Mouse (Mus musculus) embryo, embryonic 10.5 days (tissue): Measurements from ENCODE around the gene Zc3h12a.

Experiments
- DNase-seq: peaks from one replicate; pipeline ENCODE4 v3.0.0-alpha.2; 2015; ENCODE audit warnings: low spot score

Gene Zc3h12a

GRCm38 (mm10) chr4:125127305-125128084, at the start of gene Zc3h12a:
Gene Zc3h12a, minus strand, starts transcription at chr4:125127840.
- peak; percentile 93 for DNase-seq

DNA sequence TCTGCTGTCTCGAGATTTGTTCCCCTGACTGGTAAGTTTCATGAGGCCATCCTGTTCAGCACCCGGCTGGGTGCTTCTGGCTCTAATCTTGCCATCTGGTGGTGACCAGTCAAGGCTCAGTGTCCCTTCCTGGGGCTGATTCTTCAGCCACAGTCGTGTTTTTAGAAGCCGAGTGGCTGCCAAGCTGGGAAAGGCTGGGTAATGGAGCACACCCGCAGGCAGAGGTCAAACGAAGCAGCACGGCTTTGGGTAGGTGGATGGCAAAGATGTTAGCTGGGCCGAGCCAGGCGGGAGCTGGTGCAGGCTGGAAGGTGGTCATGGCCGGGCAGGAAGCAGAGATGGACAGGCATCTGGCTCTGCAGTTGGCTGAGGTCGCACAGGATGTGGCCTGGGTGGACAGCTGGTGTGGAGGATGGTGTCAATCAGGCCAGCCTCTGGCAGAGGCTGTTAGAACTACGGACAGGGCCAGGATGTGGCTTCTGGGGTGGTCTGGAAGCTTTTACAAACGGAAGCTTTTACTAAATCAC, 49.1 kb upstream of the Zc3h12a start:
- peak; percentile 56 for DNase-seq

GRCm38 (mm10) chr4:125176190-125176589, 48.5 kb upstream of the Zc3h12a start:
- DNase-seq = no peak

DNA sequence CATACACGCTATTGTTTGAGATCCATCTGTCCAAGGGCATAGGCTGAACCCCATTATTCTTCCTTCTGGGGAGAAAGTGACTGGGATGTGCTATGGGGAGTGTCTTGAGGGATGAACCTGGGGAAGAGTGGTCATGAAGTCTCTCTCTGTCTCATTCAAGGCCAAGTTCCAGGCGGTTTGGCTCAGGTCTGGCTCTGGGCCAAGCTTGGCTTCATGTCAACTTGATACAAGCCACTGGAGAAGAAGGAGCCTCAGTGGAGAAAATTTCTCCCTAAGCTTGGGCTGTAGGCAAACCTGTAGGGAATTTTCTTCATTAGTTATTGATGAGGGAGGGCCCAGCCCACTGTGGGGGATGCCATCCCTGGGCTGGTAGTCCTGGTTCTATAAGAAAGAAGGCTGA, 48.0 kb upstream of the Zc3h12a start:
- no peak for DNase-seq

- peak; percentile 44 for DNase-seq
Observed at GRCm38 (mm10) chr4:125174516-125175185, 47.0 kb upstream of the Zc3h12a start.

DNA sequence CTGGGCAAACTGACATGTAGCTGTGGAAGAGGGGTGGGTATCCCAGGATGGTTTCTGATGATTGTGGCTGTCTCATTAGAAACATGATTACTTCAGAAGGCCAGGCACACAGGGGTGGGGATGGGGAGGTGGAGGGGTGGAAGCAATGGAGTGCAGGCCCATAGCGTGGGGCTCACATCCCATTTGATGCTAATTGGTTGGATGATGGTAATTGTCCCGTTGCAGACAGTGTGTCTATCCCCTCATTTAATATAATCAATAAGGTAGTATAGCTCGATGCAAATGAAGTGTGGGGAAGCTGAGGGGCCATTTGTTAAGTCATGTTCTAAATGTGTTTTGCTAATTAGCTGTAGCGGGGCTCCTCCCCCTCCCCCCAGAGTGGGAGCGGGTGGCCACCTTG, 45.5 kb upstream of the Zc3h12a start:
- DNase-seq = no peak

- no peak for DNase-seq
Observed at GRCm38 (mm10) chr4:125172736-125173135, 45.1 kb upstream of the Zc3h12a start.

DNA sequence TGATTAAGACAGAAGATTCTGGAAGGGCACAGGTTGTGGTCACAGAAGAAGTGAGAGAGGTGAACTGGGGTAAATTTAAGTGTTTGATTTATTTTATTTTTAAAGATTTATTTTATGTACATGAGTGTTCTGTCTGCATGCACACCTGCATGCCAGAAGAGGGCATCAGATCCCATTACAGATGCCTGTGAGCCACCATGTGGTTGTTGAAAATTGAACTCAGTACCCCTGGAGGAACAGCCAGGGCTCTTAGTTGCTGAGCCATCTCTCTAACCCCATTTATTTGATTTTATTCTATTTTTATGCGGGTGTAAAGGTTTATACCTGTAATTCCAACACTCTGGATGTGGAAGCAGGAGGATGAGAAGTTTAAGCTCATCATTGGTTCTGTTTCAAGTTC, 40.1 kb upstream of the Zc3h12a start:
- no peak for DNase-seq

DNA sequence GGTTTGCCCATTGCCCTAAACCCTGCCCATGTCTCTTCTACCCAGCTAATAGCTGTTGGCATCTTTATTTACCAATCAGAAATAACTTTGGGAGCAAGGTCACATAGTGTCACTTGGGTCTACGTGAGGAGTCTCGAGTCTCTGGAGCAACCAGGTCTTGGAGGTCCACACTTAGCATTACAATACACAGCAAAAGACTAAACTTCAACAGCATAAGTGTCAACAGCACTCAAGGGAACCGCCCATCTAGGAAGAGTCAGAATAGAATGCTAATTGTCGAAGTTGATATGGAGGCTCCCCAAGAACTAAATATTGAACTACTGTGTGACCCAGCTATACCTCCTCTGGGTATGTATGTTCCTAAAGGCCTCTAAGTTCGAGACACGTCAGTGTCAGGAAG, 37.2 kb upstream of the Zc3h12a start:
- DNase-seq = no peak

- no peak for DNase-seq
Observed at GRCm38 (mm10) chr4:125162701-125163100, 35.1 kb upstream of the Zc3h12a start.

GRCm38 (mm10) chr4:125161392-125161791, 33.8 kb upstream of the Zc3h12a start:
- no peak for DNase-seq

- no peak for DNase-seq
Observed at GRCm38 (mm10) chr4:125160951-125161331, 33.3 kb upstream of the Zc3h12a start.

GRCm38 (mm10) chr4:125160320-125160950, 32.8 kb upstream of the Zc3h12a start:
- DNase-seq = peak; percentile 88

- no peak for DNase-seq
Observed at GRCm38 (mm10) chr4:125158581-125159317, 31.1 kb upstream of the Zc3h12a start.

DNA sequence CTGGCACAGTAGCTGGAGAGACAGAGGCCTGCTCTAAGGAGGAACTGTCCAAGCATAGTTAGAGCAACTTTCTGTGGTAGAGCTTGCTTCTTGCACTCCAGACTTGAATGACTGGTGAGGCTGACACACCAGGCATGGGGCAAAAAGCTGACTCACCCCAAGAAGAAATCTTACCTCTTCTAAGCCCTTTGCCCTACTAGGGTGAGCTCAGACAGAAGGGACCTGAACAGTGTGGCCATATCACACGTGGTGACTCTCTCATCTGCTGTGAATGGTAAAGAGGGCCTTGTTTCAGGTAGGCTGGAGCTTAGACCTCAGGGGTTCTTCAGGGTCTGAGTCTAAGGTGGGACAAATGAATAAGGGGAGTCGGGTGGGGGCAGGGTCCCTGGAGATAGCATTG, 30.4 kb upstream of the Zc3h12a start:
- no peak for DNase-seq

- no peak for DNase-seq
Observed at GRCm38 (mm10) chr4:125157322-125157721, 29.7 kb upstream of the Zc3h12a start.

GRCm38 (mm10) chr4:125155646-125156045, 28.0 kb upstream of the Zc3h12a start:
- no peak for DNase-seq

GRCm38 (mm10) chr4:125153659-125154241, 26.1 kb upstream of the Zc3h12a start:
- no peak for DNase-seq

DNA sequence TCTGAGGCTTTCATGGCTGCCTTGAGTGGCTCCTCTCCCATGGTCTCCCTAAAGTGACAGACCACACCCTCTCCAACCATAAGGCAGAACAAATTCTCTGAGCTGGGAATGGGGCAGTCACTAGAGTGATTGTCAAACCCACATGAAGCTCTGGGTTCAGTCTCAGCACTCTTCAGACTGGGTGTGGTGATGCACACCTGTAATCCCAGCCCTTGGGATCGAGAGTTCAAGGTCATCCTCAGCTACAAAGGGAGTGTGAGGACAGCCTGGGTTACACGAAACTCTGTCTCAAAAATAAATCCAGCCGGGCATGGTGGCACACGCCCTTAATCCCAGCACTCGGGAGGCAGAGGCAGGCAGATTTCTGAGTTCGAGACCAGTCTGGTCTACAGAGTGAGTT, 24.8 kb upstream of the Zc3h12a start:
- DNase-seq = no peak

DNA sequence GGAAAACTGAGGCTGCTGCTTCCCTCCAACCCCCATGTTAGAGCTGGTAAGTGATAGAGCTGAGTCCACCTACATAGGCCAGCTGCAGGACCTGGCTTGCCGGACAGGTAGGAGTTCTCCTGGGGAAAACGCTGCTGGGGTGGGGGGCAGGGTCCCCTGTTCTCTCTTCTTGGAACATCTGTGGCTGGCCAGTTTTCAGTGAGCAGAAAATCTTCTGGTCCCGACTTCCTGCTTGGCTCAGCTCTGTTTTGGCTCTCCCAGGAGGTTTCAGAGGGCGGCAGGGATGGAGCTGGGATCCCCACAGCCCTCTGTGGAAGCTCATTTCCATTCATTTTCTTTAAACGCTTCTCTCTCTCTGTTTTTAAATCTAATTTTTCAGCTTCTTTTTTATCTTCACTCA, 21.8 kb upstream of the Zc3h12a start:
- DNase-seq = no peak

DNA sequence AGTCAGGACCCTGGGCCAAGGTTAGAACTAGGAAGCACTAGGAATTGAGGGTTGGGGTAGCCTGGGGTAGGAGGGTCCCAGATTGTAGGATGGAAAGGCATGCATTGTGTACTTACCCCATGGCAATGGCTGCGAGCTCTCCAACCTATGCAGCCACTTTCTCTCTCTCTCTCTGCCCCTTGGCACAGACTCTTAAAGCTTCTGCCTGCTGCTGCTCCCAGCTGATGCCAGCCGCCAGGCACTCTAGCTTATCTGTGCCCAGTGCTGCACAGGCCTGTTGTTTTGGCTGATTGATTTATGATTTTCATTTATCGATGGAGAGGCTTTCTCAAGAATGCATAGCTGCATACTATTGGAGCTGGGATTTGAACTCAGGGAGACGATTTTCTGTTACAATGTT, 20.3 kb upstream of the Zc3h12a start:
- no peak for DNase-seq

DNA sequence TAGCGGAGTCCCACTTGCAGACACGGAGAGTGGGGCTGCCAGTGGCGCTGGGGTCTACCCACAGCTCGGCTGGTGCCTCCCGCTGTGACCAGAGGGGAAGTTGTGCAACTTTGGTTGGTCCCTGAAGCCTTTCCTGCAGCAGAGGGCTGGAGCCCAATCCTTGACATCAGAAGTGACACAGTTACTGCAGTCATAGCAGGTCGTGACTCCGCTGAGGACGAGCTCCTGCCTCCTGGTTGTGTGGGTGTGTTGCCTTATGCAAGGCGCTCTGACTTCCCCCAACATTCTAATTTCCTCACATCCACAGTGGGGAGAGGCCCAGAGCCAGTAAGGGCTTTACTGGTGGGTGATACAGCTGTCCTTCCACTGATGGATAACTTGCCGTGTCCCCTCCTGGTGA, 17.6 kb upstream of the Zc3h12a start:
- no peak for DNase-seq
